Mouse (Mus musculus) testis, adult 2 months (tissue): Measurements from ENCODE around the gene Gm42906.

ENCODE experiments used
- CTCF ChIP-seq: fragments of 200-500 bp; IDR thresholded peaks from 2 replicates; pipeline ENCODE4 v1.5.1; 2012; ENCODE audit warnings: low read depth, mild to moderate bottlenecking, inconsistent platforms, low read length, moderate library complexity; ENCODE audit not compliant: control insufficient read depth, insufficient read depth, insufficient replicate concordance
- POLR2A ChIP-seq: fragments of 200-500 bp; IDR thresholded peaks from 2 replicates; pipeline ENCODE4 v1.6.1; 2012; ENCODE audit warnings: low read depth, mild to moderate bottlenecking, inconsistent platforms, low read length, moderate library complexity; ENCODE audit not compliant: control insufficient read depth

- TF ChIP-seq CTCF: no peak
- no peak for TF ChIP-seq POLR2A
Observed at GRCm38 (mm10) chr5:151052331-151052730, 375.6 kb downstream of the Gm42906 start.
